Mouse (Mus musculus) CH12.LX (cell line): ENCODE measurements around the gene Psg28. TPM values are rescaled to one million over a fixed set of nuclear protein-coding genes. Genes with fewer than 3 reads are reported as not detected.

Experiments
- DNase-seq: peaks from one replicate; pipeline ENCODE4 v3.0.0-alpha.2; 2013; ENCODE audit errors: extremely low read depth
- H3K27ac ChIP-seq: 2 replicates; pipeline ENCODE4 v1.5.1; 2012; ENCODE audit warnings: low read depth, mild to moderate bottlenecking, control low read depth, moderate library complexity; ENCODE audit not compliant: insufficient read depth
- H3K27me3 ChIP-seq: replicated peaks from 2 replicates; pipeline ENCODE3; 2012; ENCODE audit warnings: inconsistent platforms
- H3K36me3 ChIP-seq, 2 experiments: replicated peaks in 1 of 2; 2 replicates each; pipeline versions ENCODE3 to v1.6.1; 2012; ENCODE audit warnings: inconsistent platforms in 1 of 2, low read length in 1 of 2, mild to moderate bottlenecking in 1 of 2, mixed read lengths in 1 of 2, moderate library complexity in 1 of 2; ENCODE audit not compliant: control insufficient read depth in 1 of 2, insufficient read depth in 1 of 2
- H3K4me1 ChIP-seq, 2 experiments: 2 replicates each; pipeline ENCODE4 v1.6.1; 2012; ENCODE audit warnings: inconsistent platforms in 1 of 2, moderate library complexity in 1 of 2; ENCODE audit not compliant: insufficient read depth in 2 of 2, control insufficient read depth in 1 of 2
- H3K4me2 ChIP-seq: 2 replicates; pipeline ENCODE4 v1.6.1; 2012; ENCODE audit warnings: low read depth, mild to moderate bottlenecking, control low read depth; ENCODE audit not compliant: poor library complexity, insufficient read depth, severe bottlenecking
- H3K4me3 ChIP-seq, 3 experiments: fragments of 150-350 bp in 1 of 3; sonication (generic) in 1 of 3; replicated peaks in 1 of 3; 2 replicates each; pipeline versions ENCODE3 to v1.5.1; 2011 to 2012; ENCODE audit warnings: low read depth in 2 of 3, low read length in 2 of 3, mild to moderate bottlenecking in 2 of 3, moderate library complexity in 2 of 3, control low read depth in 1 of 3, improper control_type of control experiment in 1 of 3, inconsistent platforms in 1 of 3, mixed read lengths in 1 of 3; ENCODE audit not compliant: poor library complexity in 1 of 3
- H3K79me2 ChIP-seq: replicated peaks from 2 replicates; pipeline ENCODE4 v1.6.1; 2012; ENCODE audit warnings: mild to moderate bottlenecking, moderate library complexity; ENCODE audit not compliant: control insufficient read depth, poor library complexity, insufficient read depth, severe bottlenecking; ENCODE audit errors: extremely low read depth
- H3K9ac ChIP-seq: 2 replicates; pipeline ENCODE4 v1.6.1; 2012; ENCODE audit warnings: low read depth, mild to moderate bottlenecking, control low read depth, moderate library complexity; ENCODE audit not compliant: insufficient read depth
- H3K9me3 ChIP-seq: replicated peaks from 2 replicates; pipeline ENCODE3; 2012; ENCODE audit warnings: low read length, inconsistent platforms, mixed read lengths
- EP300 ChIP-seq: IDR thresholded peaks from 2 replicates; pipeline ENCODE4 v1.6.1; 2011; ENCODE audit warnings: low read length, improper control_type of control experiment
- ETS1 ChIP-seq: conservative IDR thresholded peaks from 2 replicates; pipeline ENCODE4 v1.6.1; 2012; ENCODE audit warnings: low read depth, mild to moderate bottlenecking, inconsistent platforms, low read length, improper control_type of control experiment, moderate library complexity
- MAZ ChIP-seq: IDR thresholded peaks from 2 replicates; pipeline ENCODE4 v1.6.1; 2012; ENCODE audit warnings: low read depth, mild to moderate bottlenecking, inconsistent platforms, low read length, improper control_type of control experiment, moderate library complexity
- PAX5 ChIP-seq: IDR thresholded peaks from 2 replicates; pipeline ENCODE4 v1.6.1; 2012; ENCODE audit warnings: low read length, inconsistent platforms, mixed read lengths
- TCF12 ChIP-seq: IDR thresholded peaks from 2 replicates; pipeline ENCODE4 v1.6.1; 2014; ENCODE audit warnings: low read depth, mild to moderate bottlenecking, inconsistent platforms, low read length, improper control_type of control experiment
- dilution Hi-C: fragments of 300-500 bp; cut with MboI; formaldehyde crosslinking; loops from 2 replicates; pipeline ENCODE4 v1.14.3; 2020; ENCODE audit warnings: low sequenced_read_pairs; ENCODE audit not compliant: extremely low pct_unique_long_range_greater_than_20kb, extremely low pct_ligation_motif_present
- in situ Hi-C: fragments of 300-500 bp; cut with MboI; formaldehyde crosslinking; loops from 3 replicates; pipeline ENCODE4 v1.14.3; 2019; ENCODE audit warnings: low sequenced_read_pairs, low pct_ligation_motif_present, low pct_unique_long_range_greater_than_20kb, mixed read lengths
- polyA plus RNA-seq: library from polyadenylated mRNA; unstranded; fragments of >175 nt; gene quantifications from 2 replicates; pipeline ENCODE4 v1.2.1, GENCODE M21; 2012; ENCODE audit warnings: low read depth; ENCODE audit not compliant: insufficient read length
- total RNA-seq, 2 experiments: library from RNA; depleted of rRNA; stranded (reverse); fragments of 300-350 nt in 1 of 2; fragments of >200 nt in 1 of 2; gene quantifications; 2 replicates each; pipeline ENCODE4 v1.2.3; 2012 to 2014

The Psg28 gene
- total and polyA plus RNA-seq, 3 experiments = not detected

GRCm38 (mm10) chr7:18378295-18378694, 53.5 kb downstream of the Psg28 start:
- no peaks in the 10 kb centered on the region for H3K27me3 ChIP-seq
- dilution Hi-C loops (no loop called here), in situ Hi-C loops (loop anchor here (25.0 kb wide), 1 partner anchor 166 kb away; no protein-coding TSS in a partner anchor)
- DNase-seq = no peak
- H3K9me3 ChIP-seq = no peaks in the 10 kb centered on the region
- H3K9ac ChIP-seq = no peak overlapping the region
- TF ChIP-seq MAZ = no peak
- TF ChIP-seq ETS1 = no peak
- TF ChIP-seq EP300 = no peak
- no peak for TF ChIP-seq TCF12
- no peak for TF ChIP-seq PAX5
- no peak overlapping the region for H3K27ac ChIP-seq
- no peak overlapping the region for H3K4me3 ChIP-seq
- no peaks in the 10 kb centered on the region for H3K36me3 ChIP-seq
- H3K79me2 ChIP-seq = no peaks in the 10 kb centered on the region
- H3K4me2 ChIP-seq = no peak overlapping the region
- H3K4me1 ChIP-seq = no peaks in the 10 kb centered on the region

Other genes with a start within 250 kb of the Psg28 start
- not detected in 2 replicates for gene Mill1, start 186.7 kb downstream of the Psg28 start, total RNA-seq (2012; rRNA removed)
- gene Mill1, start 186.7 kb downstream of the Psg28 start, total RNA-seq (2014; rRNA removed) = not detected in 2 replicates
- gene Mill1, start 186.7 kb downstream of the Psg28 start, polyA plus RNA-seq = not detected in 2 replicates
- not detected in 2 replicates for gene Psg18, start 77.0 kb downstream of the Psg28 start, total RNA-seq (2012; rRNA removed)
- not detected in 2 replicates for gene Psg18, start 77.0 kb downstream of the Psg28 start, total RNA-seq (2014; rRNA removed)
- not detected in 2 replicates for gene Psg18, start 77.0 kb downstream of the Psg28 start, polyA plus RNA-seq
- gene Psg26, start 52.1 kb upstream of the Psg28 start, total RNA-seq (2012; rRNA removed) = not detected in 2 replicates
- gene Psg26, start 52.1 kb upstream of the Psg28 start, total RNA-seq (2014; rRNA removed) = not detected in 2 replicates
- gene Psg26, start 52.1 kb upstream of the Psg28 start, polyA plus RNA-seq = not detected in 2 replicates
- gene Psg25, start 100.2 kb upstream of the Psg28 start, total RNA-seq (2012; rRNA removed) = not detected in 2 replicates
- not detected in 2 replicates for gene Psg25, start 100.2 kb upstream of the Psg28 start, total RNA-seq (2014; rRNA removed)
- not detected in 2 replicates for gene Psg25, start 100.2 kb upstream of the Psg28 start, polyA plus RNA-seq
- not detected in 2 replicates for gene Psg27, start 135.3 kb upstream of the Psg28 start, total RNA-seq (2012; rRNA removed)
- not detected in 2 replicates for gene Psg27, start 135.3 kb upstream of the Psg28 start, total RNA-seq (2014; rRNA removed)
- gene Psg27, start 135.3 kb upstream of the Psg28 start, polyA plus RNA-seq = not detected in 2 replicates
- gene Psg23, start 184.5 kb upstream of the Psg28 start, total RNA-seq (2012; rRNA removed) = not detected in 2 replicates
- gene Psg23, start 184.5 kb upstream of the Psg28 start, total RNA-seq (2014; rRNA removed) = not detected in 2 replicates
- gene Psg23, start 184.5 kb upstream of the Psg28 start, polyA plus RNA-seq = not detected in 2 replicates
- gene Psg21, start 224.7 kb upstream of the Psg28 start, total RNA-seq (2012; rRNA removed) = not detected in 2 replicates
- gene Psg21, start 224.7 kb upstream of the Psg28 start, total RNA-seq (2014; rRNA removed) = not detected in 2 replicates
- not detected in 2 replicates for gene Psg21, start 224.7 kb upstream of the Psg28 start, polyA plus RNA-seq